Mouse (Mus musculus) bone marrow macrophage, adult 2 months (primary cell): ENCODE results near the gene Apba3.

Experiments
- CTCF ChIP-seq: IDR thresholded peaks from 2 replicates; pipeline ENCODE4 v1.5.1; 2012; ENCODE audit warnings: low read depth, mild to moderate bottlenecking, low read length, moderate library complexity
- POLR2A ChIP-seq: IDR thresholded peaks from 2 replicates; pipeline ENCODE4 v1.6.1; 2012; ENCODE audit warnings: mild to moderate bottlenecking, low read depth, low read length, borderline replicate concordance

GRCm38 (mm10) chr10:81305663-81306062 is 38.9 kb downstream of the Apba3 start:
- no peak for TF ChIP-seq POLR2A
- TF ChIP-seq CTCF, result no peak
